Mouse (Mus musculus): ENCODE measurements around the gene Epor. TPM values are rescaled to one million over a fixed set of nuclear protein-coding genes. Genes with fewer than 3 reads are reported as not detected.

Gene Epor
- polyA plus RNA-seq, 1 experiment from 2014 or later = 6.7 TPM

DNA sequence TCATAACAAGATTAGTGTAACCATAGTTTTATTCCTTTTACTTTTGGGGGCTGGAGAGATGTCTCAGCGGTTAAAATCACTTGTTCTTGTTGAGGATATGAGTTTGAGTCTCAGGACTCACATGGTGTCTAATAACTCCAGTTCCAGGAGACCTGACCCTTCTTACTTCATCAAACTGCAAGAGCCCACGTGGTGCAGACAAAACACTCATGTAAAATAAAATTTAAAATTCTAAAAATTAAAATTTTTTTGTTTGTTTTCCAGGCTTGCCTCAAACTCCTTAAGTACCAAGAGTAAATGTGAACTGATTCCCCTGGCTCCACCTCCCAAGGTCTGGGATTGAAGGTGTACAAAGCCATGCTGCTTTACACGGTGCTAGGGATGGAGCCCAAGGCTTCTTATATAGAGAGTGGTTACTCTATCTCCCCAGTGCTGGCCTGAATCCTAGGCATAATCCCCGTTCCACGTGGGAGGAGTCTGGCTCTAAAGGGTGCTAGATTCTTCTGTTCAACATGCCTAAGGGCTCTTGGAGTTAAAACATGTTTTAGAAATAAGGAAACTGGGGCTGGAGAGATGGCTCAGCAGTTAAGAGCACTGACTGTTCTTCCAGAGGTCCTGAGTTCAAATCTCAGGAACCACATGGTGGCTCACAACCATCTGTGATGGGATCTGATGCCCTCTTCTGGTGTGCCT is 44.5 kb downstream of the Epor start:
- no peak for DNase-seq (ENCODE audit: low spot score)
- Histone ChIP-seq H3K4me1 (replicated peaks; ENCODE audit: control insufficient read depth, insufficient read depth, low read length) (0 out of 2 replicates have a peak, but pooled peaks cover 2% of the 10 kb centered on the region), H3K9me3 (ENCODE audit: control insufficient read depth, low read length) (no peaks in the 10 kb centered on the region), H3K9ac (ENCODE audit: low read length) (no peak overlapping the region), H3K36me3 (ENCODE audit: control insufficient read depth, insufficient read depth, low read length) (no peaks in the 10 kb centered on the region), H3K4me3 (ENCODE audit: low read depth, low read length) (peak overlapping the region; percentile 57; the same call in 1 of the 2 replicates), H3K27ac (ENCODE audit: low read depth, low read length) (no peak overlapping the region), H3K27me3 (ENCODE audit: control insufficient read depth, insufficient read depth, low read length) (peaks cover 8% of the 10 kb centered on the region; the same call in 1 of the 2 replicates), H3K4me2 (ENCODE audit: low read depth, low read length, severe bottlenecking) (no peak overlapping the region; the same call in 1 of the 2 replicates)
- no peak; the same call in 1 of the 2 replicates for ATAC-seq (replicated peaks; ENCODE audit: low FRiP score)
- WGBS = 17% methylated on average over 5 of the region's 5 CpGs

DNA sequence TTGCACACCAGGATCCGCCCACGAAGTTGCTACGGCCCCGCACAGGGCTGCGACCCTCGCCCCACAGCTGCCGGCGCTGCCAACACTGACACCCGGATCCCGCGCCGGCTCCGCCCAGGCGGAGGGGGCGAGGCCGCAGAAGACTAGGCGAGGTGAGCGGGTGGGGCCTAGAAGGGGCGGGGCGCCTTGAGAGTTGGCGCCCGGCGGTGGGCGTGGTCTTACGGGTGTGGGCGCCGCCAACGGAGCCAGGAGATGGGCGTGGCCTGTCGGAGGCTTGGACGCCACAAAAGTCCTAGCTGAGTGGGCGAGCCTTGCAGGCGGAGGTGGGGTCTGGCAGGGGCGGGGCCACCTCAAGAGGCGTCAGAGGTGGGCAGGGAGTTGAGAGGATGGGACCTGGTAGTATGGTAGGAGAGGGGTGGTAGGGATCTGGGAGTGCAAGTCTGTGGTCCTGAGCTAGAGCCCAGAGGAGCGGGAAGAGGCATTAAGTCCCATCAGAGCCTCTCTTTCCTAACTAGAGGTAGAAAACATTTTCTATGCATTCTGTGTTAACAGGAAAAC is 45.2 kb downstream of the Epor start, which contains the start of gene Rab3d:
Gene Rab3d (minus strand): TSS at position 158 of the 558 bp plus-strand sequence.
- H3K36me3 ChIP-seq (ENCODE audit: control insufficient read depth, insufficient read depth, low read length) = no peaks in the 10 kb centered on the region
- under 1% methylated on average over 33 of the region's 36 CpGs for WGBS
- peak; percentile 99 for DNase-seq (ENCODE audit: low spot score)
- no peak within 1 kb of the TSS for H3K27ac ChIP-seq (ENCODE audit: low read depth, low read length)
- H3K27me3 ChIP-seq (ENCODE audit: control insufficient read depth, insufficient read depth, low read length) = peaks cover 8% of the 10 kb centered on the region; the same call in 1 of the 2 replicates
- H3K9me3 ChIP-seq (ENCODE audit: control insufficient read depth, low read length) = no peaks in the 10 kb centered on the region
- H3K4me1 ChIP-seq (replicated peaks; ENCODE audit: control insufficient read depth, insufficient read depth, low read length) = 0 out of 2 replicates have a peak, but pooled peaks cover 2% of the 10 kb centered on the region
- H3K9ac ChIP-seq (ENCODE audit: low read length) = peak within 1 kb of the TSS; percentile 65
- H3K4me2 ChIP-seq (ENCODE audit: low read depth, low read length, severe bottlenecking) = peak within 1 kb of the TSS; percentile 94
- ATAC-seq (replicated peaks; ENCODE audit: low FRiP score) = peak; percentile 97
- peak within 1 kb of the TSS; percentile 57 for H3K4me3 ChIP-seq (ENCODE audit: low read depth, low read length)

DNA sequence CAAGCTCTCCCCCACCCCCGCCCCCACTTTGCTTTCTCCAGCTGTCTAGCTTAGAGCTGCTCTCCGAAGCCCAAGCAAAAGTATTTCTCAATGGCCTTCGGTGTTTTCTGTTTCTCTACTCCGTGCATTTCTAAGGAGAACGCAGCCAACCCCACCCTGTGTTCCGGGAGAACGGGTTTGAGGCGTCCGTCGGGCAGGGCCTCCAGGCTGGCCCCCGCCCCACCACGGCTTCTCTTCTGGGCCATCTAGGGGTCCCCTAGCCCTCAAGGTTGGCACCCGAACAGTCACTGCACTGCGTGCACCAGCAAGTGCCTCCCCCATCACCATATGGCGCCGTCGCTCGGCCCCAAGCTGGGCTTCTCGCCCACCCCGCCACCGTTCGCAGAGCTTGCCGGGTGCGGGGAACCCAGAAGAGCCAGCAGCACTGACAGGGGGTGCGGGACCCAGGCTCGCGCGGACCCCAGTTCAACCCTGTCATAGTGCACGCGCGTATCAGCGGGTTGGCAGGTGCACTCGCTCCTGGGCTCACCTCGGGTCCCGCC is 45.7 kb downstream of the Epor start:
- Histone ChIP-seq H3K4me3 (ENCODE audit: low read depth, low read length) (peak overlapping the region; percentile 57), H3K9me3 (ENCODE audit: control insufficient read depth, low read length) (no peaks in the 10 kb centered on the region), H3K27me3 (ENCODE audit: control insufficient read depth, insufficient read depth, low read length) (peaks cover 8% of the 10 kb centered on the region; the same call in 1 of the 2 replicates), H3K4me2 (ENCODE audit: low read depth, low read length, severe bottlenecking) (peak overlapping the region; percentile 94), H3K9ac (ENCODE audit: low read length) (peak overlapping the region; percentile 65), H3K27ac (ENCODE audit: low read depth, low read length) (no peak overlapping the region), H3K4me1 (replicated peaks; ENCODE audit: control insufficient read depth, insufficient read depth, low read length) (0 out of 2 replicates have a peak, but pooled peaks cover 2% of the 10 kb centered on the region), H3K36me3 (ENCODE audit: control insufficient read depth, insufficient read depth, low read length) (no peaks in the 10 kb centered on the region)
- ATAC-seq (replicated peaks; ENCODE audit: low FRiP score) = no peak
- 2% methylated on average over 35 of the region's 35 CpGs for WGBS
- no peak for DNase-seq (ENCODE audit: low spot score)

DNA sequence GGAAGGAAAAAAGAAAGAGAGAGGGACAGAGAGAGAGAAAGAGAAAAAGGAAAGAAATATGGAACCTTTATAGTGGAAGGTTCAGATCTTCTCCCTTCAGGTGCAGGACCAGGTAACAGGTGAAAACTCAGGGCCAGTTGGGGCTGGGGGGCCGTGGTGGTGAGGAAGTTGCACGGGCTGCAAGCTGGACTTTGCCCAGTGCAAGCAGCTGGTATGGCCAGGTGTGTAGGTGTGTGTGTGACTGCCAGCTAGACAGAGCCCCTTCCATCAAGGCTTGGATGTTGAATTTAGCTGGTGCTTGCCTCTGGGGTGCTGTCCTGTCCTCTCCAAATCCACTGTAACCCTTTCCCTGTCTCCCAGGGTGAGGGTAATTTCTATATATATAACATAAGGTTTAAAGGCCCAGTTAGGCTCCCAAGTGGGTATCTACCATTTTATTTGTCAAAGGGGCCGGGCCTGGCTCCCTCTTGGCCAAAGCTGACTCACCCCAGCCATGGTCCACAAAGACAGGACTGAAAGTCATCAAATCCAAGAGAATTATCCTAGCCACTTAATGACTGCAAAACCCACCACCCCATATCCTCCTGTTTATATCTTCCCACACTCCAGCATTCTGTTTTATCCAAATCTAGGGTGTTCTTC is 46.3 kb downstream of the Epor start:
- H3K4me2 ChIP-seq (ENCODE audit: low read depth, low read length, severe bottlenecking) = peak overlapping the region; percentile 94
- H3K9me3 ChIP-seq (ENCODE audit: control insufficient read depth, low read length) = no peaks in the 10 kb centered on the region
- H3K4me3 ChIP-seq (ENCODE audit: low read depth, low read length) = peak overlapping the region; percentile 57; the same call in 1 of the 2 replicates
- WGBS = 67% methylated on average over 3 of the region's 3 CpGs
- H3K9ac ChIP-seq (ENCODE audit: low read length) = peak overlapping the region; percentile 65; the same call in 1 of the 2 replicates
- DNase-seq (ENCODE audit: low spot score) (no peak), ATAC-seq (replicated peaks; ENCODE audit: low FRiP score) (no peak)
- H3K4me1 ChIP-seq (replicated peaks; ENCODE audit: control insufficient read depth, insufficient read depth, low read length) = 0 out of 2 replicates have a peak, but pooled peaks cover 2% of the 10 kb centered on the region
- H3K27me3 ChIP-seq (ENCODE audit: control insufficient read depth, insufficient read depth, low read length) = peaks cover 8% of the 10 kb centered on the region; the same call in 1 of the 2 replicates
- no peaks in the 10 kb centered on the region for H3K36me3 ChIP-seq (ENCODE audit: control insufficient read depth, insufficient read depth, low read length)
- no peak overlapping the region for H3K27ac ChIP-seq (ENCODE audit: low read depth, low read length)

DNA sequence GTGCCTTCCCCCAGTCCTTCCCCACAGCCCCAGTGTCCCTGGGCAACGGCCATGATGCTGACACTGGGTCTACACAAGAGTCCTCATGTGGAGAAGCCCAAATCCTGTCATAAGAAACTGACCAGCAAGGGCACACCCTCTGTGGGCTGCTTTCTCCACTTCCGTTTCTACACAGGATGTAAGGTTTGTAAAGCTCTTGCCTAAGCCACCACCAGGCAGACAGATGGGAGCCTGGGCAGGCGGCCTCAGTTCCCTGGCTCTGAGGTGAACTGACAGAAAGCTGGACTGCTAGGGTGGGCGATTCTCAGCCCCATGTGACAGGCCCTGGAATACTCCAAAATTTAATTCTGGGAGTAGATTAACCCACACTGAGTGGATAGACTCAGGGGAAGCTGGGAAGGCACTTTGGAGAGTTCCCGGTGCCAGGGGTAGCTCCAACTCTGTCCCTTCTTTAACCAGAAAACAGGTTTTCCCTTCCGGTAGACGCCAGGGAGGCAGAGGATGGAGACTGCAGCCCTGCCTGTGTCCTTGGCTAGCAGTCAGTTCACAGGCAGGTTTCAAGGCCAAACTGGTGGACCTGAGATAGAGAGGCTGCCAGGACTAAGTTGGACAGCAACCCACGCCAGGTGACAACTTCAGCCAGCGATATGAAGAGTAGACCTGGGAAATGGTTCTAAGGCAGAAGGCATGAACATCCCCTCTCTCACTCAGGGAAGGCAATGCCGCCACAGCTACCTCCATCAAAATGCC is 53.7 kb downstream of the Epor start:
- Histone ChIP-seq H3K36me3 (ENCODE audit: control insufficient read depth, insufficient read depth, low read length) (no peaks in the 10 kb centered on the region), H3K27ac (ENCODE audit: low read depth, low read length) (no peak overlapping the region), H3K4me3 (ENCODE audit: low read depth, low read length) (no peak overlapping the region), H3K9me3 (ENCODE audit: control insufficient read depth, low read length) (no peaks in the 10 kb centered on the region), H3K9ac (ENCODE audit: low read length) (no peak overlapping the region), H3K4me1 (replicated peaks; ENCODE audit: control insufficient read depth, insufficient read depth, low read length) (no peaks in the 10 kb centered on the region), H3K4me2 (ENCODE audit: low read depth, low read length, severe bottlenecking) (no peak overlapping the region), H3K27me3 (ENCODE audit: control insufficient read depth, insufficient read depth, low read length) (no peaks in the 10 kb centered on the region)
- no peak for ATAC-seq (replicated peaks; ENCODE audit: low FRiP score)
- DNase-seq (ENCODE audit: low spot score) = no peak
- 82% methylated on average over 10 of the region's 10 CpGs for WGBS

Other genes starting within 250 kb of the Epor start
- gene Ldlr, start 240.0 kb downstream of the Epor start, polyA plus RNA-seq (2014; fragmentation: Nextera tagmentation; extraction: Ambion mirVana) = 23.2 and 23.7 TPM in 2 replicates
- 138 and 162 TPM in 2 replicates for gene Spc24, start 203.2 kb downstream of the Epor start, polyA plus RNA-seq (2014; fragmentation: Nextera tagmentation; extraction: Ambion mirVana)
- 5.1 and 5.9 TPM in 2 replicates for gene Kank2, start 164.8 kb downstream of the Epor start, polyA plus RNA-seq (2014; fragmentation: Nextera tagmentation; extraction: Ambion mirVana)
- 0.60 TPM in 1 of 2 replicates, not detected in the other for gene Angptl8, start 128.0 kb downstream of the Epor start, polyA plus RNA-seq (2014; fragmentation: Nextera tagmentation; extraction: Ambion mirVana)
- 25.5 and 27.5 TPM in 2 replicates for gene Dock6, start 110.9 kb downstream of the Epor start, polyA plus RNA-seq (2014; fragmentation: Nextera tagmentation; extraction: Ambion mirVana)
- 7.5 and 8.7 TPM in 2 replicates for gene Rab3d, start 45.3 kb downstream of the Epor start, polyA plus RNA-seq (2014; fragmentation: Nextera tagmentation; extraction: Ambion mirVana)
- gene Ccdc159, start 36.0 kb downstream of the Epor start, polyA plus RNA-seq (2014; fragmentation: Nextera tagmentation; extraction: Ambion mirVana) = 4.4 and 4.5 TPM in 2 replicates
- 30.3 and 31.0 TPM in 2 replicates for gene Tmem205, start 36.0 kb downstream of the Epor start, polyA plus RNA-seq (2014; fragmentation: Nextera tagmentation; extraction: Ambion mirVana)
- gene Plppr2, start 26.5 kb downstream of the Epor start, polyA plus RNA-seq (2014; fragmentation: Nextera tagmentation; extraction: Ambion mirVana) = 24.2 and 27.1 TPM in 2 replicates
- 18.5 and 22.2 TPM in 2 replicates for gene Swsap1, start 7.8 kb downstream of the Epor start, polyA plus RNA-seq (2014; fragmentation: Nextera tagmentation; extraction: Ambion mirVana)
- 1.1 and 3.4 TPM in 2 replicates for gene Rgl3, start 25.9 kb upstream of the Epor start, polyA plus RNA-seq (2014; fragmentation: Nextera tagmentation; extraction: Ambion mirVana)
- 4.2 and 6.9 TPM in 2 replicates for gene Ccdc151, start 39.1 kb upstream of the Epor start, polyA plus RNA-seq (2014; fragmentation: Nextera tagmentation; extraction: Ambion mirVana)
- 86.9 and 94.3 TPM in 2 replicates for gene Prkcsh, start 39.3 kb upstream of the Epor start, polyA plus RNA-seq (2014; fragmentation: Nextera tagmentation; extraction: Ambion mirVana)
- gene Elavl3, start 88.5 kb upstream of the Epor start, polyA plus RNA-seq (2014; fragmentation: Nextera tagmentation; extraction: Ambion mirVana) = 53.5 and 60.0 TPM in 2 replicates
- not detected in 2 replicates for gene Gm49318, start 107.8 kb upstream of the Epor start, polyA plus RNA-seq (2014; fragmentation: Nextera tagmentation; extraction: Ambion mirVana)
- gene Zfp653, start 107.9 kb upstream of the Epor start, polyA plus RNA-seq (2014; fragmentation: Nextera tagmentation; extraction: Ambion mirVana) = 10.9 and 11.8 TPM in 2 replicates
- gene Ecsit, start 121.9 kb upstream of the Epor start, polyA plus RNA-seq (2014; fragmentation: Nextera tagmentation; extraction: Ambion mirVana) = 34.6 and 39.6 TPM in 2 replicates
- gene Cnn1, start 135.7 kb upstream of the Epor start, polyA plus RNA-seq (2014; fragmentation: Nextera tagmentation; extraction: Ambion mirVana) = 1.00 and 1.2 TPM in 2 replicates
- 205 and 233 TPM in 2 replicates for gene Elof1, start 153.7 kb upstream of the Epor start, polyA plus RNA-seq (2014; fragmentation: Nextera tagmentation; extraction: Ambion mirVana)
- 17.8 and 20.7 TPM in 2 replicates for gene Acp5, start 172.2 kb upstream of the Epor start, polyA plus RNA-seq (2014; fragmentation: Nextera tagmentation; extraction: Ambion mirVana)
- 59.9 and 62.5 TPM in 2 replicates for gene Pigyl, start 193.3 kb upstream of the Epor start, polyA plus RNA-seq (2014; fragmentation: Nextera tagmentation; extraction: Ambion mirVana)
- 0.17 and 0.90 TPM in 2 replicates for gene Zfp872, start 224.6 kb upstream of the Epor start, polyA plus RNA-seq (2014; fragmentation: Nextera tagmentation; extraction: Ambion mirVana)

Measured in forebrain, embryonic 11.5 days (tissue).